Mouse (Mus musculus) E14TG2a.4 (cell line): ENCODE results near the gene Ddx6.
"Not testable (repeated sequence)": the region's sequence is repeated elsewhere in the genome, so short reads cannot be mapped to it uniquely, and the experiment has no call there.

Experiments
- H3K27me3 ChIP-seq: 2 replicates; pipeline ENCODE4 v1.6.1; 2014; ENCODE audit warnings: low read length, control low read depth; ENCODE audit not compliant: insufficient read depth
- H3K36me3 ChIP-seq: 2 replicates; pipeline ENCODE4 v1.6.1; 2014; ENCODE audit warnings: low read length, control low read depth; ENCODE audit not compliant: insufficient read depth
- H3K4me1 ChIP-seq: replicated peaks from 2 replicates; pipeline ENCODE4 v1.6.1; 2014; ENCODE audit warnings: low read depth, low read length, control low read depth
- H3K4me3 ChIP-seq: replicated peaks from 2 replicates; pipeline ENCODE4 v1.5.1; 2014; ENCODE audit warnings: mild to moderate bottlenecking, low read length
- H3K9me3 ChIP-seq: 2 replicates; pipeline ENCODE4 v1.6.1; 2014; ENCODE audit warnings: low read length, control low read depth
- CTCF ChIP-seq: conservative IDR thresholded peaks from 2 replicates; pipeline ENCODE4 v1.5.1; 2014; ENCODE audit warnings: low read length
- NANOG ChIP-seq: IDR thresholded peaks from 2 replicates; pipeline ENCODE4 v1.6.1; 2014; ENCODE audit warnings: borderline replicate concordance, low read length, mixed read lengths
- POU5F1 ChIP-seq: IDR thresholded peaks from 2 replicates; pipeline ENCODE4 v1.6.1; 2014; ENCODE audit warnings: low read length, borderline replicate concordance

The Ddx6 gene

DNA sequence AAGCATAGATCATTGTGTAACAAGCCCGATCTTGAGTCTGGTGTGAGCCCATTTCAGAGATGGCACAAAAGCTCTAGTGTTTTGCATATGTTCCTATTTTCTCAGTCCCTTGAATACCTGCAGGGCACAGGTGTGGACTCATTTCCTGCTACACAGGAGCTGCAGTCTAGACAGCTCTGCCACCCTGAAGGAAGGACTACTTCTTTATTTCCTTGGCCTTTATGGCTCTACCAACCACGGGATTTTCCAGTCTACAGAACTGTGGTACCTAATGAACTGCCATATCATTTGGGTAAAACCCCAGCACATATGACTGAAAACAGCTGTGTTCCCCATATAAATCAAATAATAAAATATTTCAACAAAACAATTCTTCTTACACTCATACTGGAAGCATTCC, 29.6 kb upstream of the Ddx6 start:
- H3K4me1 ChIP-seq, result peaks cover 5% of the 10 kb centered on the region
- TF ChIP-seq NANOG (no peak), CTCF (no peak), POU5F1 (no peak)

DNA sequence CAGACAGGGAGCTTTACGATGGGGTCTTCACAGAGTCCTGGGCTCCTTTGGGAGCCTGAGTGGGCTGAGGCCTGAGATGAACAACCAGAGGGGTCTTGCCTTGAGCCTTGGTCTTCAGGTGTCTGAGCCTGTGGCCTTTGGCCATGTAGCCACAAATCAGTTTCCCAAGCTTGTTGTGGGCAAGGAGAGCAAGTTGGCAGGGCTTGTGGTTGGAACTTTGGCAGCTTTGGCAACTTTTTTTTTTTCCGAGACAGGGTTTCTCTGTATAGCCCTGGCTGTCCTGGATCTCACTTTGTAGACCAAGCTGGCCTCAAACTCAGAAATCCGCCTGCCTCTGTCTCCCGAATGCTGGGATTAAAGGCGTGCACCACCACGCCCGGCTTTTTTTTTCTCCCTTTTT, 28.6 kb upstream of the Ddx6 start:
- not testable (repeated sequence) for H3K9me3 ChIP-seq, H3K4me3 ChIP-seq, H3K4me1 ChIP-seq, H3K27me3 ChIP-seq, H3K36me3 ChIP-seq

More for the DNA sequence above, 29.6 kb upstream of the Ddx6 start:
- H3K27me3 ChIP-seq, result no peaks in the 10 kb centered on the region
- no peaks in the 10 kb centered on the region for H3K9me3 ChIP-seq
- no peaks in the 10 kb centered on the region for H3K36me3 ChIP-seq
- no peak overlapping the region for H3K4me3 ChIP-seq

DNA sequence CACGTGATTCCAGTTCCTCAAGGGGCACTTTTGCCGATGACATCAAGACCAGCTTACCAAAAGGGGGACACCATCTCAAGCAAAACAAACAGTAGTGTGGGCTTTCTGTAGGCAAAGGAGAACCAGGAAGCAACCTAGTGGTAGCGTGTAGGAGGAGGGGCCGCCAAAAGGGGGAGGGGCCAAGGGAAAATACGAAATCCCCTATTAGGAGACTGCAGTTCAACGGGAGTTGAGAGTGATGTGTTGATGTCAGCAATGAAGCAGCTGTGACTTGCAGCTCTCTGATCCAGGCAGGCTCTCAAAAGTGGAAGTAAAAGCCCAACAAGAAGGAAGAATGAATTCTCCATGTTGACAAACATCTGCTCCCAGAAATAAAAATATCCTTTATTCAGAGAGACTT, 25.3 kb upstream of the Ddx6 start:
- no peaks in the 10 kb centered on the region for H3K27me3 ChIP-seq
- no peak overlapping the region for H3K4me3 ChIP-seq
- TF ChIP-seq CTCF, result no peak
- no peak for TF ChIP-seq NANOG
- no peak for TF ChIP-seq POU5F1
- no peaks in the 10 kb centered on the region for H3K36me3 ChIP-seq
- H3K9me3 ChIP-seq, result peaks cover 6% of the 10 kb centered on the region
- 0 out of 2 replicates have a peak, but pooled peaks cover 5% of the 10 kb centered on the region for H3K4me1 ChIP-seq

DNA sequence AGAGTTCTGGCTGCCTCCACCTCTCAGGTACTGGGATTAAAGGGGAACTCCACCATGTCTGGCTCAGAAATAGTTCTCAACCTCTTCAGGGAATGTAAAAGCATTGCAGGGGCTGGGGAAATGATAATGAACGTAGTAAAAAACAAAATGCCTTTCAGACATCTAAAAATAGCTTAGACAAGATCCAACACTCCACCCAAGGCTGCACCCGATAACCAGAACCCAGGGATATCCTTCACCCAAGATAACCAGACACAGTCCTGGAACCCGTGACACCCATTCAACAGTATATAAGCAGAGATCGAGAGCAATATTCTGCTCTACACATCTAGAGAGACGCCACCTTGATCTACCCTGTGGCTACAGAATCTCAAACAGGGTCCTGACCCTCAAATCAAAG, 24.6 kb upstream of the Ddx6 start:
- Histone ChIP-seq H3K4me3 (no peak overlapping the region), H3K36me3 (no peaks in the 10 kb centered on the region), H3K27me3 (no peaks in the 10 kb centered on the region), H3K4me1 (0 out of 2 replicates have a peak, but pooled peaks cover 7% of the 10 kb centered on the region), H3K9me3 (peaks cover 6% of the 10 kb centered on the region)
- TF ChIP-seq NANOG (no peak), CTCF (no peak), POU5F1 (no peak)

DNA sequence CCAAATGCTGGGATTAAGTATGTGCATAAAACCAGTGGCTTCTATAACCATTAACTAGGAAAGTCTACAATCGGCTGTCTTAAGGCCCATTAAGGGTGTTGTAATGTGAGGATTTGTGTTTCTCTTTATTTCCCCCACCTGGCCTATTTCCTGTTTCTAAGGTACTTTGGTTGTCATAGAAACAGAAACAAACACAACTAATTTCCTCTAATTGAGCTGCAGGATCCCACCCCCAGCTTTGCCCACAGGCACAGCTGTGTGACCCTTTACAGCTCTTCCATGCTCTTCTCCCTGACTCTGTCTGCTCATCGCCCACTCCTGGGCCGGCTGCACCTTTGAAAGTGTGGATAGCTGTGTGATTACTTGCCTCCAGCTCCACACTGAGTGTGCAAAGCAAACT, 23.3 kb upstream of the Ddx6 start:
- no peaks in the 10 kb centered on the region for H3K36me3 ChIP-seq
- H3K9me3 ChIP-seq, result peaks cover 6% of the 10 kb centered on the region
- H3K4me3 ChIP-seq, result no peak overlapping the region
- no peaks in the 10 kb centered on the region for H3K27me3 ChIP-seq
- no peak for TF ChIP-seq NANOG
- TF ChIP-seq POU5F1, result no peak
- no peak for TF ChIP-seq CTCF
- H3K4me1 ChIP-seq, result peaks cover 18% of the 10 kb centered on the region

DNA sequence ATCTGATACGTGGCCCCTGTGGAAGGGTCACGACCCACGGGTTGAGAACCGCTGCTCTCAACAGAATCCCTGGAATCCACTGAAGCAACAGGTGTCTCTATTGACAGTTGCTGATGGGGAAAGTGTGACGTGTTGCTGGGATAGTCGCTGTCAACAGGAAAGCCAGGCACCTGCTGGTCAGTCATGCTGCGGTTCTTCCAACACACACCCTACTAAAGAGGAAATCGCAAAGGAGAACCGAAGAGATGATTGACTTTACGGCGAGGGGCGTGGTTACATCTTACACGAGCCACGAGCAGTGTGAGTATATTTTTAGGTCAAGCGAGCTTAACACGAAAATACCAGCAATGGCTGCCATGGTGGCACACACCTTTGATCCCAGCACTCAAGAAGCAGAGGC, 22.3 kb upstream of the Ddx6 start:
- no peaks in the 10 kb centered on the region for H3K36me3 ChIP-seq
- TF ChIP-seq NANOG, result no peak
- H3K27me3 ChIP-seq, result no peaks in the 10 kb centered on the region
- H3K9me3 ChIP-seq, result peaks cover 6% of the 10 kb centered on the region
- no peak overlapping the region for H3K4me3 ChIP-seq
- peaks cover 27% of the 10 kb centered on the region for H3K4me1 ChIP-seq

DNA sequence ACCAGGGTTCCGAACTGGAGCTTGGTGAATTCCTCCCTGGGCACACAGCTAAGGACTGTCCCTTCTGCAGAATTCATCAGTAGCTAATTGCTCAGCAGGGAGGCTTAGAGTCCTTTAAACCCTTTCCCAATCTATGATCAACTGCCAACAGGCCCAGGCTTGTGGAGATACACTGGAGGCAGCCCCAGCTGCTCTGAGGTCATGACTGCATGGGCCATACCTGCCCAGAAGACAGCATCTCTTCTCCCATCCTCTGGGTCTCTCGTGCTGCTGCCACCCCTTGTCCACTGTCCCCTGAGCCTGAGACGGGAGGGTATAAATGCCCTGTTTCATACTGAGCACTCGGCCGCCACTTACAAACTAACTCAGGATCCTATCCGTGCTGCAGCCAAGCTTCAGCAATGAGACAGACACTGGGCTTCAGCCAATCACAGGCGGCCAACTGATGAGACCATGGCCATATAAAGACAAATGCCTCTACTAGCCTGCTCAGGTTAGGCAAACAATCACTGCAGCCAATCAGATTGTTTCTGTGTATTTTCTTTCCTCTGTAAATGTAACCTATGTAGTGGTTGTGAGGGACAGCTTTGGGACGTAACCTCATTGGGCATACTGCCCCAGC, 17.9 kb upstream of the Ddx6 start:
- Histone ChIP-seq H3K9me3 (peaks cover 6% of the 10 kb centered on the region), H3K27me3 (no peaks in the 10 kb centered on the region), H3K4me1 (peaks cover 61% of the 10 kb centered on the region), H3K36me3 (no peaks in the 10 kb centered on the region), H3K4me3 (peak overlapping the region; percentile 56)
- TF ChIP-seq NANOG (no peak), CTCF (no peak), POU5F1 (no peak)

DNA sequence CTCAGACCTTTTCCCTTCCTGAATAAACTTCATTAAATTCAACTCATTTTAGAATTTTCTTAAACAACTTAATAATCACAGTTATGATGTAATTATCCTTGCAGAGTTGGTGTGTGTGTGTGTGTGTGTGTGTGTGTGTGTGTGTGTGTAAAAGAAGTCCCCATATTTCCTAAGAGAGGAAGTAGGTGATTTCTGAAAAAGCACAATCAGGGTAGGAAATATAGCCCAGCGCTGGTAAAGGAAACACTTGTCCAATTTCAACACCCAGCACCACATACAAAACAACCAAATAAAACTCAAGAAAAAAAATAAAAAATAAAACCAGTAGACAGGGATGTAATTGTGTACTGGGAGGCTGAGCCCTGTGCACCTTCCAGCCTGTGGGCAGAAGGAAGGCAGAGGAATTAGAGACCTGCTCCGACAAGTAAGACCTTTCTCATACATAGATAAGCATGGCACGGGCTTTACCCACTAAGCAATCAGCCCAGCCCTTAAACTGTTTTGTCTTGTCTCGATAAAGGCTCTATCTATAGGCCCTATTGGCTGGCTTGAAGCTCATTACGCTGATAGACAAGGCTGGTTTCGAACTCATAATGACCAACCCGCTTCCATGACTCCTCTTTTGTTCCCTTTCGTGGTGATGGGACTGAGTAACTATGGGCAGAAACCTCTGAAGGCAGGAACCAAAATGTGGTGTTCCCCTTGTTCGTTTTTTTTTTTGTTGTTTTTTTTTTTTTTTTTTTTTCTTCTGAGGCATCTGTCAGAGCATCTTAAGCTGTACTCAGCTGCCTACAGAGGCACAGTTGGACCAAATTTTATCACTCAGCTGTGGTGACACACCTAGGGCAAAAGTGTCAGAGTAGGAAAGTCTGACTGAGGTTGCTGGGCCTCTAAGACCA, 17.2 kb upstream of the Ddx6 start:
- TF ChIP-seq NANOG, result no peak
- no peak for TF ChIP-seq POU5F1
- no peak for TF ChIP-seq CTCF
- no peaks in the 10 kb centered on the region for H3K27me3 ChIP-seq
- H3K36me3 ChIP-seq, result no peaks in the 10 kb centered on the region
- no peak overlapping the region for H3K4me3 ChIP-seq
- peaks cover 7% of the 10 kb centered on the region for H3K9me3 ChIP-seq
- peaks cover 64% of the 10 kb centered on the region for H3K4me1 ChIP-seq

DNA sequence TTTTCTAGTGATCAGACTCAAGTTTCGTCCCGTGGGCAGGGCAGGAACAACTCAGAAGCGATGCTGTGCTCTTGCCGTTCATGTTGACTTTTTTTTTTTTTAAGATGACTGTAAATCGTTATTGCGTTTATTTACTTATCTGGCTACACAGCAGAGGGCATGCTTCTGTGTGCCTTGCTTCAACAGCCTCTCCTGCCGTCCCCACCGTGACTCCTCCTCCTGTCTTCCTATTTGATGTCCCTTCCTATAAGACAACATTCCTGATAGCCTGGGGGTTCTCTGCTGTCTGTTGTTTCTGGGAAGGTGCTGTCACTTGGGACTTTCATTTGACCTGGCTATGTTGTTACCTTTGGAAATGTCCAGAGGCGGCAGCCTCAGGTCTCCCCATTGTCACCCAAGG, 16.1 kb upstream of the Ddx6 start:
- no peak for TF ChIP-seq NANOG
- no peak for TF ChIP-seq POU5F1
- Histone ChIP-seq H3K36me3 (no peaks in the 10 kb centered on the region), H3K4me3 (no peak overlapping the region), H3K9me3 (peaks cover 9% of the 10 kb centered on the region), H3K27me3 (no peaks in the 10 kb centered on the region), H3K4me1 (peaks cover 74% of the 10 kb centered on the region)
